ENCODE assay signal across 7 mouse cellular contexts in the genomic region with DNA sequence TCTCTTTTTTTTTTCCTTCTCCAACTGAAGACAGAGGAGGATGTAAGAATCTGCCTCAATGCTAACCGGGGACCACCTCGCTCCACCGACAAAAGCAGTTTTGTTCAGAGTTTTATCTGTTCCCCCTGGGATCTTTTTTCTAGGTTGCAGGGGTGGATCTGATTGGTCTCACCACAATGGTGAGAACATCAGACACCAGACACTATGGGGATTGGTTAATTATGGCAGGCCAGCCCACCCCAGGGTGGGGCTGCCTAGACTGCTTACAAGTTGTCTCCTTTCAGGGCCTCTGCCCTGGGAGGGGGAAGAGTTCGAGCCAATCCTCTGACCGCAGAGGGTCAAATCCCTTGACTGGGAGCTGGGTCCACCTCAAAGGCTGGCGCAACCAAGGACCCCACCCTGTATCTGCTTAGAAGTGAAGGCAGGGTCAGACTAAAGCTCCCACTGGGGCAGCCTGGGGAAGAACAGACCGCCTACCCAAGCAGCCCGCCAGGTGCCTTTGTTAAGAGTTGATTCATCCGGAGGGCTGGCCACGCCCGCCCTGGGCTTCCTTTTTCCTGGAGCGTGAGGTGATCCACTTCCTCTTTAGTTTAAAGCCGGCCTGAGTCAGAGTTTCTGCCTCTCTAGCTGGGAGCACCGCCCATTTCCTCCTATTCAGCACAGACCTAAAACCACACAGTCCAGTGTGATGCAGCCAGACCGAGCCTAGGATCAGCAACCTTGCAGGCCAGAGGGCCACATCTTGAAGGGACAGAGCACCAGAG.
A peak's percentile ranks its signal among the peaks of the same experiment; 100 is the strongest.
DNase-seq lines count a peak whose midpoint lies in the region; ATAC-seq and TF ChIP-seq lines count a peak whose summit lies in the region.

No protein-coding gene starts in this region.

- TF ChIP-seq CTCF in heart, postnatal 0 days (IDR thresholded peaks at IDR 0.05; ENCODE audit: low read depth), result no peak

- no peak for TF ChIP-seq EP300 in heart, postnatal 0 days (IDR thresholded peaks at IDR 0.05; ENCODE audit: low read depth)

- H3K9ac ChIP-seq in embryonic facial prominence, embryonic 14.5 days (ENCODE audit: low read depth, low read length), result peak overlapping the region; percentile 54
- peak overlapping the region; percentile 52 for H3K9ac ChIP-seq in heart, postnatal 0 days (replicated peaks; ENCODE audit: low read depth, low read length)

- no peaks in the 10 kb centered on the region for H3K9me3 ChIP-seq in embryonic facial prominence, embryonic 14.5 days (ENCODE audit: control insufficient read depth, low read length)
- H3K9me3 ChIP-seq in heart, postnatal 0 days (replicated peaks; ENCODE audit: control insufficient read depth, low read length), result no peaks in the 10 kb centered on the region
- H3K9me3 ChIP-seq in megakaryocyte, embryonic 14.5 days, result peaks cover 13% of the 10 kb centered on the region

- peak overlapping the region; percentile 85 for H3K27ac ChIP-seq in embryonic facial prominence, embryonic 14.5 days (replicated peaks; ENCODE audit: low read depth, low read length)
- peak overlapping the region; percentile 90 for H3K27ac ChIP-seq in heart, postnatal 0 days (ENCODE audit: low read depth)

- peaks cover 21% of the 10 kb centered on the region for H3K4me1 ChIP-seq in embryonic facial prominence, embryonic 14.5 days (ENCODE audit: control insufficient read depth, insufficient read depth, low read length)
- peaks cover 13% of the 10 kb centered on the region for H3K4me1 ChIP-seq in heart, postnatal 0 days (ENCODE audit: control insufficient read depth, insufficient read depth)
- H3K4me1 ChIP-seq in megakaryocyte, embryonic 14.5 days, result peaks cover 60% of the 10 kb centered on the region

- WGBS in embryonic facial prominence, embryonic 14.5 days, result 15% methylated on average over 13 of the region's 15 CpGs
- 36% methylated on average over 15 of the region's 15 CpGs for WGBS in heart, postnatal 0 days

- peak; percentile 70 to 84 for DNase-seq in adrenal gland, adult (ENCODE audit: inconsistent age in 2 of 2, low spot score in 1 of 2)
- peak; percentile 91 for DNase-seq in embryonic facial prominence, embryonic 14.5 days (ENCODE audit: low spot score)
- DNase-seq in heart, postnatal 0 days (ENCODE audit: low spot score), result peak; percentile 88
- peak; percentile 80 to 90 for DNase-seq in kidney, postnatal 25 days
- peak; percentile 35 to 73 for DNase-seq in spleen, postnatal 10 days (ENCODE audit: low spot score in 2 of 2)
- no peak for DNase-seq in right cerebral cortex, adult 18-20 months

- no peaks in the 10 kb centered on the region for H3K27me3 ChIP-seq in embryonic facial prominence, embryonic 14.5 days (replicated peaks; ENCODE audit: control insufficient read depth, insufficient read depth, low read length)
- H3K27me3 ChIP-seq in heart, postnatal 0 days (ENCODE audit: control insufficient read depth, insufficient read depth, low read length), result no peaks in the 10 kb centered on the region
- H3K27me3 ChIP-seq in megakaryocyte, embryonic 14.5 days (replicated peaks), result peaks cover 31% of the 10 kb centered on the region

- H3K4me3 ChIP-seq in embryonic facial prominence, embryonic 14.5 days (ENCODE audit: low read depth, low read length), result peak overlapping the region; percentile 29
- H3K4me3 ChIP-seq in heart, postnatal 0 days (ENCODE audit: low read depth, low read length), result peak overlapping the region; percentile 43
- peak overlapping the region; percentile 89 for H3K4me3 ChIP-seq in megakaryocyte, embryonic 14.5 days (replicated peaks)

- peak; percentile 88 for ATAC-seq in embryonic facial prominence, embryonic 14.5 days (ENCODE audit: low read depth)
- ATAC-seq in heart, postnatal 0 days (ENCODE audit: insufficient read depth, low read depth), result peak; percentile 89

- no peaks in the 10 kb centered on the region for H3K36me3 ChIP-seq in embryonic facial prominence, embryonic 14.5 days (ENCODE audit: control insufficient read depth, insufficient read depth, low read length)
- no peaks in the 10 kb centered on the region for H3K36me3 ChIP-seq in heart, postnatal 0 days (replicated peaks; ENCODE audit: control insufficient read depth, insufficient read depth, low read length)
- no peaks in the 10 kb centered on the region for H3K36me3 ChIP-seq in megakaryocyte, embryonic 14.5 days (replicated peaks; ENCODE audit: low read length)

- peak overlapping the region; percentile 45 for H3K4me2 ChIP-seq in embryonic facial prominence, embryonic 14.5 days (ENCODE audit: low read depth, low read length)
- H3K4me2 ChIP-seq in heart, postnatal 0 days (ENCODE audit: low read depth, low read length), result peak overlapping the region; percentile 49

Comparison
In these comparisons a context has a peak if more than half of its experiments do, and no peak if none do; other contexts are left out.
1. H3K4me3 ChIP-seq: peak in every context shown above with its lines; median percentile 89 in megakaryocyte, embryonic 14.5 days; 43 in heart, postnatal 0 days; 29 in embryonic facial prominence, embryonic 14.5 days.